Mouse (Mus musculus) heart, embryonic 16.5 days (tissue): Measurements from ENCODE around the gene Taldo1. TPM values are rescaled to one million over a fixed set of nuclear protein-coding genes. Genes with fewer than 3 reads are reported as not detected.

Experiments
- polyA plus RNA-seq: library from polyadenylated mRNA; unstranded; fragments of >200 nt; fragmentation: Nextera tagmentation; extraction: Ambion mirVana; gene quantifications from 2 replicates; pipeline ENCODE4 v1.2.1, GENCODE M21; 2015

The Taldo1 gene
- polyA plus RNA-seq, 1 experiment from 2014 or later: 257 TPM

Other genes with a start within 250 kb of the Taldo1 start
- gene Rnh1, start 219.3 kb upstream of the Taldo1 start, polyA plus RNA-seq: 96.9 and 111 TPM in 2 replicates
- gene Hras, start 198.2 kb upstream of the Taldo1 start, polyA plus RNA-seq: 59.5 and 92.1 TPM in 2 replicates
- gene Lrrc56, start 198.0 kb upstream of the Taldo1 start, polyA plus RNA-seq: 3.0 and 4.1 TPM in 2 replicates
- 0.54 and 0.76 TPM in 2 replicates for gene Lmntd2, start 178.1 kb upstream of the Taldo1 start, polyA plus RNA-seq
- gene Rassf7, start 176.3 kb upstream of the Taldo1 start, polyA plus RNA-seq: 16.1 and 17.2 TPM in 2 replicates
- gene Phrf1, start 163.4 kb upstream of the Taldo1 start, polyA plus RNA-seq: 43.5 and 50.7 TPM in 2 replicates
- 4.7 and 9.1 TPM in 2 replicates for gene Irf7, start 125.7 kb upstream of the Taldo1 start, polyA plus RNA-seq
- gene Cdhr5, start 115.4 kb upstream of the Taldo1 start, polyA plus RNA-seq: 1.6 TPM in 1 of 2 replicates, not detected in the other
- gene Sct, start 113.1 kb upstream of the Taldo1 start, polyA plus RNA-seq: 2.1 and 2.8 TPM in 2 replicates
- 0.05 and 0.13 TPM in 2 replicates for gene Drd4, start 100.2 kb upstream of the Taldo1 start, polyA plus RNA-seq
- gene Deaf1, start 64.5 kb upstream of the Taldo1 start, polyA plus RNA-seq: 37.6 and 37.7 TPM in 2 replicates
- gene Tmem80, start 64.5 kb upstream of the Taldo1 start, polyA plus RNA-seq: 32.2 and 32.5 TPM in 2 replicates
- 2.6 and 3.9 TPM in 2 replicates for gene Eps8l2, start 53.3 kb upstream of the Taldo1 start, polyA plus RNA-seq
- 26.6 and 28.0 TPM in 2 replicates for gene Gatd1, start 21.9 kb downstream of the Taldo1 start, polyA plus RNA-seq
- 5.2 and 5.9 TPM in 2 replicates for gene Cend1, start 37.3 kb downstream of the Taldo1 start, polyA plus RNA-seq
- gene Slc25a22, start 45.7 kb downstream of the Taldo1 start, polyA plus RNA-seq: 17.8 and 19.7 TPM in 2 replicates
- 9.0 and 9.7 TPM in 2 replicates for gene Pidd1, start 51.8 kb downstream of the Taldo1 start, polyA plus RNA-seq
- gene Rplp2, start 55.2 kb downstream of the Taldo1 start, polyA plus RNA-seq: 704 and 720 TPM in 2 replicates
- 73.1 and 78.0 TPM in 2 replicates for gene Pnpla2, start 63.0 kb downstream of the Taldo1 start, polyA plus RNA-seq
- 24.2 and 26.1 TPM in 2 replicates for gene Cracr2b, start 68.9 kb downstream of the Taldo1 start, polyA plus RNA-seq
- gene Cd151, start 75.2 kb downstream of the Taldo1 start, polyA plus RNA-seq: 42.2 and 44.0 TPM in 2 replicates
- 56.7 and 61.5 TPM in 2 replicates for gene Polr2l, start 82.9 kb downstream of the Taldo1 start, polyA plus RNA-seq
- gene Tspan4, start 83.0 kb downstream of the Taldo1 start, polyA plus RNA-seq: 61.0 and 61.5 TPM in 2 replicates
- gene Chid1, start 147.7 kb downstream of the Taldo1 start, polyA plus RNA-seq: 33.3 and 34.2 TPM in 2 replicates
- gene Ap2a2, start 170.0 kb downstream of the Taldo1 start, polyA plus RNA-seq: 54.1 and 54.9 TPM in 2 replicates